Mouse (Mus musculus) adrenal gland, adult 10 weeks (tissue): Measurements from ENCODE around the gene Abcd1. TPM values are rescaled to one million over a fixed set of nuclear protein-coding genes. Genes with fewer than 3 reads are reported as not detected.

Experiments
- polyA plus RNA-seq: library from polyadenylated mRNA; stranded (reverse); fragments of 350-450 nt; fragmentation: Illumina TruSeq; extraction: RNeasy Lipid Tissue Mini Kit (QIAGEN cat#74804); gene quantifications from one replicate; pipeline ENCODE4 v1.2.3, GENCODE M21; 2014; ENCODE audit warnings: low read depth, low replicate concordance

Gene Abcd1
- polyA plus RNA-seq: 2.3 TPM

DNA sequence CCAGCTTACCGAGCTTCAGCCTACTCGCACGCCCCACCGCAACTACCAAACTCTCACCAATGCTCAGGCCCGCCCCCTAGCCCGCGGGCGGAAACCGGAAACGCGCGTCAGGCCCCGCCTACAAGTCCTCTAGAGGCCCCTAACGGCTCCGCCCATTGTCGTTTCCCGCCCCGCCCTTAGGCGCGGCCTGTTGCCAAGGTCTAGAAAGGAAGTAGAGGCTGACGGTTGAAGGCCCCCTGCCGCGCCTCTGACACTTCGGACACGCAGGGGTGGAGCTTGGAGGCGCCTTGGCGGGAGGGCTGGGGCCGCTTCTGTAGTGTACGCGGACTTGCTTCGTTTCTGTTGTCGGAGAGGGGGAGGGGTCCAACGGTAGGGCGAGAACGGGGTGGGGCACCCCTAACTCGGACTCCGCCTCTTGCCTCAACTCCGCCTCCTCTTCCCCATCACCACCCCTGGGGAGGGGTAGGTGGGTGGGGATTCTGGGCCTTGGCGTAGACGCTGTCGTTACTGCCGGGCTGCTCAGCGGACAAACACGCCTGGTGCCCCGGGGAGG, at the start of gene Abcd1, which contains the start of gene Bcap31:
TSS of gene Abcd1 (plus strand) at position 489 of the 553 bp plus-strand sequence.
TSS of gene Bcap31 (minus strand) at position 67 of the 553 bp plus-strand sequence.

DNA sequence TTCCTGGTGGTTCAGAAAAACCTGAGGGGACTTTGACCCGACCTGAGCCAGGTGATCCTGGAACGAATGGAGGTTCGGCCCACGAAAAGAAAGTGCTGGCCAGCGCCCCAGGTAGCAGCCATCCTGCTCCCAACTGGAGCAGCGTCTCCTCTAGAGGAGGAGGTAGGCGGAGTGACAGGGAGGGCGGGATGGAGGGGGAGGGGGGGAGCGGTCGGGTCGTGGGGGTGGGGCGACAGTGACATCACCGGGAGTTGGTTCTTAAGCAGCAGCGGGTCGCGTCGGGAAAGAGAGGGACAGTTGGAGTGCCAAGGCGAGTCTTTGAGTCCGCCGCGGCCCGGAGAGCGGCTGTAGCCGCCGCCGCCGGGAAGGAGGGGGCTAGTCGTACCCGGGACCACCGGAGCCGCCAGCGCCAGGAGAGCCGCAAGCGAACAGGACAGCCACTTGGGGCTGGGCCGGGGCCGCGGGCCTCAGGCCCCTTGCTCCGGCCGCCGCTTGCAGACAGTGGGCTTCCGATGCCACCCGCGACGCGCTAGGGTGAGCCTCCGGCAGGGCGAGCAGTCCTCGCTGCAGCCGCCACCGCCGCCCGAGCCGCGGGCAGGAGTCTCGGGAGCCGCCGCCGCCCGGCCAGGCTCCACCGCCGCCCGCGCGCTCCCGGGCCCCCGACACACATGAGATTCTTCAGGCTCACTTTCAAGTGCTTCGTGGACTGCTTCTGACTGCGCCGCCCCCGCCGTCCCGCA, 43.3 kb upstream of the Abcd1 start, which contains the start of gene Slc6a8:
TSS of gene Slc6a8 (plus strand) at position 272 of the 740 bp plus-strand sequence.

GRCm38 (mm10) chrX:73756334-73757140, 40.1 kb downstream of the Abcd1 start, which contains the start of gene Plxnb3:
TSS of gene Plxnb3 (plus strand) at chrX:73757090.

DNA sequence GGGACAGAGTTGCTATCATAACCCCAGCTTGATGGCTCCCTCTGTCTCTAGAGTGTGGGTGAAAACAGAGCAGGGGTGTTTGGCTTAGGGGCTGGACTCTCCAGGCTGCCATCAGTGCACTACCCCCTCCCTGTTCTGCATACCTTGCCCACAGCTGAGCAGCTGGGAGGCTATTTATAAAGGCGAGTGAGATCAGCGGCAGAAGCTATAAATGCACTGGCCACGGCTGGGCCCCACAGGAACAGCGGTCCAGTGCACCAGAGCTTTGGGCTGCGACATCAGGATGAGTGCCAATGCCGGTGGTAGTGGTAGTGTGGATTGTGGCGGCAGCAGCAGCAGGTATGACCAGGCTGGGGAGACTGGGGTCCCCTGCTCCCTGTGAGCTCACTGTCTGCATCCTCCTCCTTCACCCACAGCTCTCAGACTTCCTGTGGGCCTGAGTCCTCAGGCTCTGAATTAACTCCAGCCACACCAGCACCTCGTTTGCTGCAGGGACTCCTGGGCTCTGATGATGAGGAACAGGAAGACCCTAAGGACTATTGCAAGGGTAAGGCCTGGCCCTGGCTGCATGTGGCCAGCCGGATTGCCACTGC, 57.9 kb downstream of the Abcd1 start, which contains the start of gene Srpk3:
TSS of gene Srpk3 (plus strand) at position 238 of the 593 bp plus-strand sequence.

DNA sequence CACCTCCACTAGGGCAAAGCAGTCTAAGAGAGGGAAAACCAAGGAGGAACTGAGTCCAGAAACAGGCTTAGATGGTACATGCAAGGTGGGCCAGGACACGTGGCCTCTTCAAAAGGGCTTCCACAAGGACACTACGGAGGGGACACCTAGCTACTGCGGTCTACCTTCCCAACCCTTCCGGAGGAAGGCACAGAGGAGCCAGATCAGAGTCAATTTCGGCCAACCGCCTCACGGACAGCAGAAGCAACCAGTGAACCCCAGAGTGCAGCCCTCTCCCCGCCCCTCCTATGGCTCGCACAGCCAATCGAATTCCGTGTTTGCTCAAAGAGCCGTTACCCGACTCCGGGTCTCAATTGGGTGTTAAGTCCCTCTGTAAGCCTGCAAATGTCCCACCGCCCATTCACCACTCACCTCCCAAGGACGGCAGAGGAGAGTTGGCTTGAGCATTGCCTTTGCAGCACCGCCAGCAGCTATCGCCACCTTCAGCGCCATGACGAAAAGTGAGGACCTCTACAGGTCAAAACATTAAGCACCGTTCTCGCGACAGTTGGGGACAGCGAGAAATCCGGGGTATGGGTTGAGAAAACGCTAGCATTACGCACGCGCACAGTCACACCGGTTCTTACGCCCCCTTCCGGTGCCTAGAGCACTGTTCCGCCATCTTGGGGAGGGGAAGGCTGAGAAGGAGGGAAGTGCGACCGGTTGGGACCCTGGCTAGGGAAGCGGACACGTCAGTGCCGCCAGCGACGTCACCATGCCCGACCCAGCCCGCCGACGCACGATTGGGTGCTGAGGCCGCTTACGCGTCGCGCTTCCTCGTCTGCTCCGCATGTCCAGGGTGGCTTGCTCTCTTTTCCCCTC, 70.2 kb downstream of the Abcd1 start, which contains the start of the genes Idh3g and Ssr4:
TSS of gene Idh3g (minus strand) at position 534 of the 861 bp plus-strand sequence.
TSS of gene Ssr4 (plus strand) at position 665 of the 861 bp plus-strand sequence.

Other genes with a start within 250 kb of the Abcd1 start
- gene Bgn, start 233.0 kb upstream of the Abcd1 start, polyA plus RNA-seq: 322 TPM
- gene Atp2b3, start 213.5 kb upstream of the Abcd1 start, polyA plus RNA-seq: 7.0 TPM
- gene Dusp9, start 77.2 kb upstream of the Abcd1 start, polyA plus RNA-seq: not detected
- not detected for gene Pnck, start 56.5 kb upstream of the Abcd1 start, polyA plus RNA-seq
- 67.8 TPM for gene Slc6a8, start 43.4 kb upstream of the Abcd1 start, polyA plus RNA-seq
- gene Bcap31, start 422 bp upstream of the Abcd1 start, polyA plus RNA-seq: 255 TPM
- gene Plxnb3, start 40.5 kb downstream of the Abcd1 start, polyA plus RNA-seq: 0.12 TPM
- gene Srpk3, start 57.8 kb downstream of the Abcd1 start, polyA plus RNA-seq: not detected
- 64.4 TPM for gene Idh3g, start 70.3 kb downstream of the Abcd1 start, polyA plus RNA-seq
- gene Ssr4, start 70.4 kb downstream of the Abcd1 start, polyA plus RNA-seq: 19.8 TPM
- gene Pdzd4, start 108.4 kb downstream of the Abcd1 start, polyA plus RNA-seq: 0.76 TPM
- gene Avpr2, start 175.5 kb downstream of the Abcd1 start, polyA plus RNA-seq: not detected
- 2.8 TPM for gene L1cam, start 179.5 kb downstream of the Abcd1 start, polyA plus RNA-seq
- not detected for gene Arhgap4, start 205.3 kb downstream of the Abcd1 start, polyA plus RNA-seq
- gene Naa10, start 205.3 kb downstream of the Abcd1 start, polyA plus RNA-seq: 7.8 TPM
- gene Renbp, start 214.3 kb downstream of the Abcd1 start, polyA plus RNA-seq: 3.7 TPM
- 30.9 TPM for gene Hcfc1, start 249.8 kb downstream of the Abcd1 start, polyA plus RNA-seq